Mouse (Mus musculus) liver, embryonic 11.5 days (tissue): ENCODE data around the gene Kcns1. TPM values are rescaled to one million over a fixed set of nuclear protein-coding genes. Genes with fewer than 3 reads are reported as not detected.

Experiments
- ATAC-seq: fragments of 200-750 bp; cut with Nextera tagmentation; replicated peaks from 2 replicates; pipeline ENCODE4 v1.8.0; 2017; ENCODE audit warnings: moderate number of reproducible peaks, mild to moderate bottlenecking, moderate TSS enrichment, moderate library complexity; ENCODE audit not compliant: low FRiP score
- DNase-seq: peaks from one replicate; pipeline ENCODE4 v3.0.0-alpha.2; 2017; ENCODE audit warnings: low spot score
- H3K27ac ChIP-seq: fragments of 300-500 bp; sonication (generic); 2 replicates; pipeline ENCODE4 v1.5.1; 2014; ENCODE audit warnings: mild to moderate bottlenecking, low read depth, low read length, control low read depth
- H3K27me3 ChIP-seq: fragments of 300-500 bp; sonication (generic); replicated peaks from 2 replicates; pipeline ENCODE4 v1.6.1; 2014; ENCODE audit warnings: low read length, mixed read lengths; ENCODE audit not compliant: control insufficient read depth, insufficient read depth
- H3K36me3 ChIP-seq: fragments of 300-500 bp; sonication (generic); 2 replicates; pipeline ENCODE4 v1.6.1; 2014; ENCODE audit warnings: mild to moderate bottlenecking, low read length, moderate library complexity, mixed read lengths; ENCODE audit not compliant: control insufficient read depth, insufficient read depth
- H3K4me1 ChIP-seq: fragments of 300-500 bp; sonication (generic); replicated peaks from 2 replicates; pipeline ENCODE4 v1.6.1; 2014; ENCODE audit warnings: low read length, mixed read lengths; ENCODE audit not compliant: control insufficient read depth, insufficient read depth
- H3K4me2 ChIP-seq: fragments of 300-500 bp; sonication (generic); 2 replicates; pipeline ENCODE4 v1.6.1; 2014; ENCODE audit warnings: mild to moderate bottlenecking, control low read depth, moderate library complexity
- H3K4me3 ChIP-seq: fragments of 300-500 bp; sonication (generic); 2 replicates; pipeline ENCODE4 v1.5.1; 2014; ENCODE audit warnings: low read depth, low read length, control low read depth
- H3K9ac ChIP-seq: fragments of 300-500 bp; sonication (generic); 2 replicates; pipeline ENCODE4 v1.6.1; 2014; ENCODE audit warnings: low read depth, low read length, control low read depth
- H3K9me3 ChIP-seq: fragments of 300-500 bp; sonication (generic); 2 replicates; pipeline ENCODE4 v1.6.1; 2016; ENCODE audit warnings: low read length, inconsistent platforms, mixed read lengths; ENCODE audit not compliant: control insufficient read depth
- WGBS: fragments of 180-500 bp; shearing (Covaris S2); extraction: QIAGEN DNeasy Blood & Tissue Kit; methylation state at CpG from one replicate; pipeline ENCODE4 v1.1.7; 2014; 5-methylcytosine and 5-hydroxymethylcytosine counted together
- polyA plus RNA-seq: library from polyadenylated mRNA; unstranded; fragments of >200 nt; fragmentation: Nextera tagmentation; extraction: Ambion mirVana; gene quantifications from 2 replicates; pipeline ENCODE4 v1.2.1, GENCODE M21; 2014

The Kcns1 gene
- polyA plus RNA-seq, 1 experiment from 2014 or later, result not detected

- no peak for ATAC-seq
- Histone ChIP-seq H3K9ac (no peak overlapping the region), H3K27me3 (peaks cover 11% of the 10 kb centered on the region), H3K9me3 (no peaks in the 10 kb centered on the region), H3K4me1 (no peaks in the 10 kb centered on the region), H3K27ac (no peak overlapping the region), H3K36me3 (no peaks in the 10 kb centered on the region), H3K4me2 (no peak overlapping the region), H3K4me3 (no peak overlapping the region)
- 81% methylated on average over 11 of the region's 11 CpGs for WGBS
- no peak for DNase-seq
Measured at GRCm38 (mm10) chr2:164161515-164162055, 9.3 kb downstream of the Kcns1 start.

- Histone ChIP-seq H3K4me3 (no peak overlapping the region), H3K4me2 (no peak overlapping the region), H3K27ac (no peak overlapping the region), H3K27me3 (no peaks in the 10 kb centered on the region), H3K9me3 (no peaks in the 10 kb centered on the region), H3K9ac (no peak overlapping the region), H3K4me1 (no peaks in the 10 kb centered on the region), H3K36me3 (0 out of 2 replicates have a peak, but pooled peaks cover 2% of the 10 kb centered on the region)
- 88% methylated on average over 2 of the region's 2 CpGs for WGBS
- DNase-seq, result no peak
- no peak for ATAC-seq
Measured at GRCm38 (mm10) chr2:164158838-164159237, 12.1 kb downstream of the Kcns1 start.

GRCm38 (mm10) chr2:164156158-164156557, 14.8 kb downstream of the Kcns1 start:
- no peak overlapping the region for H3K9ac ChIP-seq
- H3K4me1 ChIP-seq, result no peaks in the 10 kb centered on the region
- no peak overlapping the region for H3K4me2 ChIP-seq
- H3K27ac ChIP-seq, result no peak overlapping the region
- ATAC-seq, result no peak
- H3K4me3 ChIP-seq, result no peak overlapping the region
- 89% methylated on average over 7 of the region's 7 CpGs for WGBS
- H3K9me3 ChIP-seq, result no peaks in the 10 kb centered on the region
- DNase-seq, result no peak
- no peaks in the 10 kb centered on the region for H3K27me3 ChIP-seq
- peaks cover 16% of the 10 kb centered on the region; the same call in 1 of the 2 replicates for H3K36me3 ChIP-seq

GRCm38 (mm10) chr2:164154007-164154406, 16.9 kb downstream of the Kcns1 start:
- Histone ChIP-seq H3K4me2 (no peak overlapping the region), H3K4me3 (no peak overlapping the region), H3K27me3 (no peaks in the 10 kb centered on the region), H3K4me1 (no peaks in the 10 kb centered on the region), H3K9me3 (no peaks in the 10 kb centered on the region), H3K27ac (no peak overlapping the region), H3K36me3 (peaks cover 16% of the 10 kb centered on the region; the same call in 1 of the 2 replicates), H3K9ac (no peak overlapping the region)
- 92% methylated on average over 10 of the region's 10 CpGs for WGBS
- no peak for DNase-seq
- ATAC-seq, result no peak

GRCm38 (mm10) chr2:164152341-164152740, 18.6 kb downstream of the Kcns1 start:
- no peak overlapping the region for H3K4me3 ChIP-seq
- no peak for ATAC-seq

GRCm38 (mm10) chr2:164150086-164150760, 20.7 kb downstream of the Kcns1 start:
- ATAC-seq (no peak), DNase-seq (no peak)
- no peak overlapping the region for H3K4me2 ChIP-seq
- no peak overlapping the region for H3K9ac ChIP-seq
- WGBS, result 66% methylated on average over 14 of the region's 14 CpGs
- H3K4me1 ChIP-seq, result no peaks in the 10 kb centered on the region
- H3K4me3 ChIP-seq, result no peak overlapping the region
- H3K27ac ChIP-seq, result no peak overlapping the region
- H3K36me3 ChIP-seq, result peaks cover 16% of the 10 kb centered on the region; the same call in 1 of the 2 replicates
- H3K27me3 ChIP-seq, result no peaks in the 10 kb centered on the region
- H3K9me3 ChIP-seq, result no peaks in the 10 kb centered on the region

More at GRCm38 (mm10) chr2:164152341-164152740, 18.6 kb downstream of the Kcns1 start:
- no peak overlapping the region for H3K27ac ChIP-seq
- DNase-seq, result no peak
- H3K9me3 ChIP-seq, result no peaks in the 10 kb centered on the region
- WGBS, result 91% methylated on average over 11 of the region's 11 CpGs
- no peaks in the 10 kb centered on the region for H3K27me3 ChIP-seq
- H3K4me1 ChIP-seq, result no peaks in the 10 kb centered on the region
- H3K36me3 ChIP-seq, result peaks cover 16% of the 10 kb centered on the region; the same call in 1 of the 2 replicates
- H3K4me2 ChIP-seq, result no peak overlapping the region
- H3K9ac ChIP-seq, result no peak overlapping the region

- Histone ChIP-seq H3K36me3 (no peaks in the 10 kb centered on the region; the same call in 1 of the 2 replicates), H3K4me2 (no peak overlapping the region), H3K27me3 (no peaks in the 10 kb centered on the region), H3K9me3 (no peaks in the 10 kb centered on the region), H3K9ac (no peak overlapping the region), H3K27ac (no peak overlapping the region), H3K4me1 (no peaks in the 10 kb centered on the region), H3K4me3 (no peak overlapping the region)
- 93% methylated on average over 12 of the region's 12 CpGs for WGBS
- DNase-seq (no peak), ATAC-seq (no peak)
Measured at GRCm38 (mm10) chr2:164146556-164146955, 24.4 kb downstream of the Kcns1 start.

GRCm38 (mm10) chr2:164144541-164144940, 26.4 kb downstream of the Kcns1 start:
- Histone ChIP-seq H3K9me3 (no peaks in the 10 kb centered on the region), H3K36me3 (peaks cover 2% of the 10 kb centered on the region; the same call in 1 of the 2 replicates), H3K27ac (no peak overlapping the region), H3K4me3 (no peak overlapping the region), H3K4me2 (no peak overlapping the region), H3K27me3 (no peaks in the 10 kb centered on the region), H3K4me1 (no peaks in the 10 kb centered on the region), H3K9ac (no peak overlapping the region)
- ATAC-seq, result no peak
- DNase-seq, result no peak
- WGBS, result 86% methylated on average over 10 of the region's 10 CpGs

GRCm38 (mm10) chr2:164144025-164144424, 26.9 kb downstream of the Kcns1 start:
- ATAC-seq (no peak), DNase-seq (no peak)
- H3K27me3 ChIP-seq, result no peaks in the 10 kb centered on the region
- no peak overlapping the region for H3K4me3 ChIP-seq
- 85% methylated on average over 6 of the region's 6 CpGs for whole genome bisulfite sequencing
- H3K36me3 ChIP-seq, result peaks cover 2% of the 10 kb centered on the region; the same call in 1 of the 2 replicates
- no peaks in the 10 kb centered on the region for H3K9me3 ChIP-seq
- H3K4me1 ChIP-seq, result no peaks in the 10 kb centered on the region
- H3K27ac ChIP-seq, result no peak overlapping the region
- no peak overlapping the region for H3K9ac ChIP-seq
- no peak overlapping the region for H3K4me2 ChIP-seq
